Mouse (Mus musculus) hindbrain, postnatal 0 days (tissue): ENCODE measurements around the gene Tspan18. TPM values are rescaled to one million over a fixed set of nuclear protein-coding genes. Genes with fewer than 3 reads are reported as not detected.

Experiments
- ATAC-seq: fragments of 200-750 bp; cut with Nextera tagmentation; 2 replicates; pipeline ENCODE4 v1.8.0; 2017; ENCODE audit warnings: mild to moderate bottlenecking, moderate TSS enrichment, moderate library complexity
- DNase-seq: peaks from one replicate; pipeline ENCODE4 v3.0.0-alpha.2; 2015; ENCODE audit warnings: low spot score
- H3K27ac ChIP-seq: fragments of 300-500 bp; sonication (generic); 2 replicates; pipeline ENCODE4 v1.5.1; 2014; ENCODE audit warnings: mild to moderate bottlenecking
- H3K27me3 ChIP-seq: fragments of 300-500 bp; sonication (generic); 2 replicates; pipeline ENCODE4 v1.6.1; 2014; ENCODE audit warnings: low read length, mixed read lengths; ENCODE audit not compliant: insufficient read depth
- H3K36me3 ChIP-seq: fragments of 300-500 bp; sonication (generic); 2 replicates; pipeline ENCODE4 v1.6.1; 2014; ENCODE audit warnings: low read length, mixed read lengths; ENCODE audit not compliant: insufficient read depth
- H3K4me1 ChIP-seq: fragments of 300-500 bp; sonication (generic); 2 replicates; pipeline ENCODE4 v1.6.1; 2014; ENCODE audit warnings: antibody characterized with exemption, low read length, mixed read lengths; ENCODE audit not compliant: insufficient read depth
- H3K4me2 ChIP-seq: fragments of 300-500 bp; sonication (generic); 2 replicates; pipeline ENCODE4 v1.6.1; 2014; ENCODE audit warnings: low read depth, mild to moderate bottlenecking, low read length, moderate library complexity, mixed read lengths
- H3K4me3 ChIP-seq: fragments of 300-500 bp; sonication (generic); 2 replicates; pipeline ENCODE4 v1.5.1; 2014; ENCODE audit warnings: low read length
- H3K9ac ChIP-seq: fragments of 300-500 bp; sonication (generic); replicated peaks from 2 replicates; pipeline ENCODE4 v1.6.1; 2014; ENCODE audit warnings: mild to moderate bottlenecking, low read length, moderate library complexity, mixed read lengths
- H3K9me3 ChIP-seq: fragments of 300-500 bp; sonication (generic); 2 replicates; pipeline ENCODE4 v1.6.1; 2016; ENCODE audit warnings: low read length, mixed read lengths
- CTCF ChIP-seq: IDR thresholded peaks from 2 replicates; pipeline ENCODE4 v1.5.1; 2016; ENCODE audit warnings: antibody characterized with exemption, control low read depth, low read depth
- WGBS: fragments of 180-500 bp; shearing (Covaris S2); extraction: QIAGEN DNeasy Blood & Tissue Kit; methylation state at CpG from one replicate; pipeline ENCODE4 v1.1.7; 2014; 5-methylcytosine and 5-hydroxymethylcytosine counted together
- polyA plus RNA-seq: library from polyadenylated mRNA; unstranded; fragments of >200 nt; fragmentation: Nextera tagmentation; extraction: Ambion mirVana; gene quantifications from 2 replicates; pipeline ENCODE4 v1.2.1, GENCODE M21; 2015
- total RNA-seq: library from RNA; depleted of rRNA; stranded (reverse); fragments of >200 nt; gene quantifications from 2 replicates; pipeline ENCODE4 v1.2.3, GENCODE M21; 2014

The Tspan18 gene
- total and polyA plus RNA-seq, 2 experiments from 2014 or later: 12.3 to 23.5 TPM

DNA sequence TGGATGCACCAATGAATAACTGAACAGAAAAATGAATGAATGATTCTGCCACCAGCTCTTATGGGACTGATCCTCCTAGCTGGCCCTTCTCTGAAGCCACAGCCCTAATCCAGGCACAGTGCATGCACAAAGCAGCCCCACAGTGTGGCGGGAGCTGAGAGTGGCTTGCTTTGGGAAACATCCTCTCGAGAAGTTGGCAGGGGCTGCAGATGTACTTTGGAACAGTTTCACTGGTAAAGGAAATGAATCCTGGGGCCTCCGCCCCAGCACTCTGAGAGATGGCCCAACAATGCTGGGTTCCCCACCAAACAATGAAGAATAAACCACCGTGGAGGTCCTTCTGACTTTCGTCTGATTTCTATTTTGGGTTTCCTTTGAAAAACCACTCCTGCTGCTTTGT lies 64.2 kb downstream of the Tspan18 start:
- WGBS: 40% methylated on average over 5 of the region's 5 CpGs
- no peak for ATAC-seq

DNA sequence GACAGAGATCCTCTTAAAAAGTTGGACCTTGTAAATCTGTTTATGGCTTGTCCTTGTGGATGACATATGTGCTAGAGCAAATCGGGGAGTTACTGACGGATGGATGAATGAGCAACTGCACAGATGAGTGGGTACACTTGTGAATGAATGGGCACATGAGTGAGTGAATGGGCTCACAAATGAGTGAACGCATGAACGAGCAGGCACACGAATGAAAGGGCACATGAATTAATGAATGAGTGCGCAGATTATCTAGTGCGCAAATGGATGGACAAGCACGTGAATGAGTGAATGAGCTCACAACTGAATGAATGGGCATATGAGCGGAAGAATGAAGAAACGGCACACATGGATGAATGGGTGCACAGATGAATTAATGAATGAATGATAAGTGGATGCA lies 64.7 kb downstream of the Tspan18 start:
- ATAC-seq (no peak), DNase-seq (no peak)
- 71% methylated on average over 10 of the region's 10 CpGs for WGBS
- H3K4me3 ChIP-seq: no peak overlapping the region
- no peak overlapping the region for H3K9ac ChIP-seq
- no peaks in the 10 kb centered on the region for H3K36me3 ChIP-seq
- no peak overlapping the region for H3K27ac ChIP-seq
- peaks cover 8% of the 10 kb centered on the region; the same call in 1 of the 2 replicates for H3K4me1 ChIP-seq
- no peak overlapping the region for H3K4me2 ChIP-seq
- no peaks in the 10 kb centered on the region for H3K9me3 ChIP-seq
- TF ChIP-seq CTCF: no peak
- H3K27me3 ChIP-seq: no peaks in the 10 kb centered on the region

More for the DNA sequence above, 64.2 kb downstream of the Tspan18 start:
- H3K9me3 ChIP-seq: no peaks in the 10 kb centered on the region
- no peak overlapping the region for H3K4me3 ChIP-seq
- no peak overlapping the region for H3K9ac ChIP-seq
- peaks cover 8% of the 10 kb centered on the region; the same call in 1 of the 2 replicates for H3K4me1 ChIP-seq
- H3K36me3 ChIP-seq: no peaks in the 10 kb centered on the region
- no peak overlapping the region for H3K27ac ChIP-seq
- H3K27me3 ChIP-seq: no peaks in the 10 kb centered on the region
- no peak overlapping the region for H3K4me2 ChIP-seq
- DNase-seq: no peak
- TF ChIP-seq CTCF: peak; percentile 24; the same call in 1 of the 2 replicates

DNA sequence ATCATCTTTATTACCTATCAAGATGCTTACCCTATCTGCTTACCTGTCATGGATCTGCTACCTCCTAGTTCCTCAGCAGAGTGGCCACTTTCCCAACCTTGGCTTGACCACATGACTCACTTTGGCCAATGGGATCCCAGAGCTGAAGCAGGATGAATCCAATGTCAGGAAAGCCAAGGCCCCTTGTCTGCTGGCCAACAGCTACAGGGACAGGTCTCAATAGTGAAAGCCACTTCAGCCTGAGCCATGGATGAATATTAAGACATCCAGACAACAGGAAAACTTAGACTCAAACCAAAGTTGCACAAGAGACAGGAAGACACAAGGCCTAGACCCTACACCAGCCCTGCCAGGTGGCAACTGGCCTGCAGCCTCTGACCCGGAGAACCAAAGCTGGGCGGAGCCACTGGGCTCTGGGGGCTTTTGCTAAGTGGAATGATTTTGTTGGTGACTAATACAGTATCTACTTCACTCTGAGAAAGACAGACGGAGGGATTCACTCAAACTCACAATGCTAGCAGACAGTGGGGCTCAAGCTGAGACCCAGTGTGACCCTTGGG lies 65.5 kb downstream of the Tspan18 start:
- Histone ChIP-seq H3K27me3 (no peaks in the 10 kb centered on the region), H3K4me3 (no peak overlapping the region), H3K9ac (no peak overlapping the region), H3K4me2 (no peak overlapping the region), H3K4me1 (peaks cover 8% of the 10 kb centered on the region; the same call in 1 of the 2 replicates), H3K27ac (no peak overlapping the region), H3K9me3 (no peaks in the 10 kb centered on the region), H3K36me3 (no peaks in the 10 kb centered on the region)
- ATAC-seq (no peak), DNase-seq (no peak)
- WGBS: 87% methylated on average over 3 of the region's 3 CpGs
- TF ChIP-seq CTCF: no peak

DNA sequence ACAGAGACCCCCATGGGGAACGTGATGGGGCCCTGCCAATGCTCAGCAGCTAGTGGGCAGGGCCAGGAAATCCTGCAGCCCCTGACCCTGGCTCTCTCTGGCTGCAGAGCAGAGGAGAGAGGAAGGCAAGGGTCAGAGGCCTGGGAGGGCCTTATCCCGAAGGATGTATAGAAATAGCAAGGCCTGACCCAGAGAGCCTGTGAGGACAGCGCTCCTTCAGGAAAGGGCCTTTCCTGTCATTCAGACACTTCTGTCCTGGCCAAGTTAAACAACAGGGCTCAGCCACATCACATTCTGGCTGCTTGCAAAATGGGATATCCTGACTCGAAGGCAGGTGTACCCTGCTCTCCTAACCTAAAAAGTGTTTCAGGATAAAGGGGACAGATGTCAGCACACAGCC lies 66.5 kb downstream of the Tspan18 start:
- Histone ChIP-seq H3K9ac (no peak overlapping the region), H3K4me3 (no peak overlapping the region), H3K4me2 (no peak overlapping the region), H3K27me3 (no peaks in the 10 kb centered on the region), H3K36me3 (no peaks in the 10 kb centered on the region), H3K9me3 (no peaks in the 10 kb centered on the region), H3K27ac (no peak overlapping the region), H3K4me1 (peaks cover 8% of the 10 kb centered on the region; the same call in 1 of the 2 replicates)
- ATAC-seq (no peak), DNase-seq (no peak)
- TF ChIP-seq CTCF: no peak
- 79% methylated on average over 4 of the region's 4 CpGs for WGBS

DNA sequence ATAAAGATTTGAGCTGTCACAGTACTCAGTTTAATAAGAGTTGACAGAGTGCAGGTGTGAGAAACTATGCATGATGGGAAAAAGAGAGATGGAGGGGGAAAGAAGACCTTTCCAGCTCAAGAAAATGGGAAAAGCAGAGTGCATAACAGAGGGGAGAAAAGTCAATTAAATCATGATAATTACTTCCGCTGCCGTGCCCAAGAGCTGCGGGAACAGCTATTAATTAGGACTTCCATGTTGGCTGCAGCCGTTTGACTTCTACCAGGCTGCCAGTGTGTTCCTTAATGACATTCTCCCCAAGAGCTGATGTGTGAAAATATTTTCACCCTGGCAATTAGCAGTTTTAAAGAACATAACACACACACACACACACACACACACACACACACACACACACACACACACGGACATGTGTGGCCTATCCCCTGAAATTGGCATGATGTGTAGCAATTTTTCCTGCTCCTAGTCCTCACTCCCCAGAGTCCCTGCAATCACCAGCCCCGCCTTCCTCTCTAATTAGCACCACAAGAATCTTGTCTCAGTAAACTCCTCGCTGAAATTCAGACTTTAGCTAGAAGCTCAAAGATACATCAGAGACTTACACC lies 67.6 kb downstream of the Tspan18 start:
- no peak overlapping the region for H3K4me3 ChIP-seq
- WGBS: 26% methylated on average over 7 of the region's 7 CpGs
- no peak overlapping the region for H3K9ac ChIP-seq
- H3K4me2 ChIP-seq: no peak overlapping the region
- peak; percentile 66 for DNase-seq
- no peaks in the 10 kb centered on the region for H3K36me3 ChIP-seq
- H3K4me1 ChIP-seq: peaks cover 8% of the 10 kb centered on the region; the same call in 1 of the 2 replicates
- H3K27ac ChIP-seq: no peak overlapping the region
- no peaks in the 10 kb centered on the region for H3K9me3 ChIP-seq
- no peaks in the 10 kb centered on the region for H3K27me3 ChIP-seq
- no peak for TF ChIP-seq CTCF
- peak; percentile 46; the same call in 1 of the 2 replicates for ATAC-seq

DNA sequence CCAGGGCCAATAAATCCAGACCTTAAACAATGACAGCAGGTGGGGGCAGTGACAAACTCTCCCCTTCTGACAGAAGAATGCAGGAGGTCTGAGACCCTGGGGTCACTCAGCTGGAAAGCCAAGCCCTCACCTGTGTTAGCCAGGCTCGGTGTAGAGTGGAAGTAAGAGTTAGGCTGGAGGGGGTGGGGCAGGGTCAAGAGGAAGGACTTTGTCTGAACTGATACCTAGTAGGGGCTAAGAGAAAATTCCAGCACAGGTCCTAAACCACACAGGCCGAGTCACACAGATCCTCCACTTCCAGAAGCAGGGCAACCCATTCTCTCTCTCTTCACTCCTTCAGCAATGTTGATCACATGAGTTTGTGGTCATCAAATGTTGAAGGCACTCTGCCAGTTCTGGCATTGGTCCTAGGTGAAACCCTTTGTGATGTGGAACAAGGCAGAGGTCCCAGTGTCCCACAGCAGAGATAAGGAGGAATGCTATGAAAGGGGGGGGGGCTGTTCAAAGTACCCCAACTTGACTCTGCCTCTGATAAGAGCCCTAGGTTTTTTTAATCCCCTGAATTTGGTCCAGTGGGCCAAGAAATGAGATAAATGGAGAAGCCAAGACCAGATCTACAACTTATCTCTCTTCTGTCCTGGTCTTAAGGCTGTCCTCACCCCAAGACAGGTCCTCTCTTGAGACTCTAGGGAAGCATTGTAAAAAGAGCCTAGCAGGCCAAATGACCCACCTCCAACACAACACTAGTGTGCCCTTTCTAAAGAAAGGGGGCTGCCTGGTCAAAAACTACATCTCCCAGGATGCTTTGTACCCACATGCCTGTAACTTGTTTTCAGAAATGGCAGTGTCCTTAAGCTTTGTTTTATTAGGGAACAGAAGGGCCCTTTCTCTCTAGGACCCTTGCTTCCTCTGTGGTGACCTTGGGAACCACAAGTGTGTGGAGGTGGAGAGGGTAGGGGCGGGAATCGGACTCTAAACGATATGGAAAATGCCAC lies 71.7 kb downstream of the Tspan18 start:
- H3K36me3 ChIP-seq: no peaks in the 10 kb centered on the region
- no peak overlapping the region for H3K4me3 ChIP-seq
- no peak overlapping the region for H3K4me2 ChIP-seq
- ATAC-seq: no peak
- H3K9ac ChIP-seq: no peak overlapping the region
- DNase-seq: no peak
- H3K27me3 ChIP-seq: no peaks in the 10 kb centered on the region
- no peaks in the 10 kb centered on the region for H3K9me3 ChIP-seq
- no peak for TF ChIP-seq CTCF
- WGBS: 84% methylated on average over 5 of the region's 5 CpGs
- no peak overlapping the region for H3K27ac ChIP-seq
- H3K4me1 ChIP-seq: peaks cover 2% of the 10 kb centered on the region; the same call in 1 of the 2 replicates
